Mouse (Mus musculus) forebrain, postnatal 0 days (tissue): Measurements from ENCODE around the gene Rbbp6. TPM values are rescaled to one million over a fixed set of nuclear protein-coding genes. Genes with fewer than 3 reads are reported as not detected.

Experiments
- ATAC-seq: fragments of 200-750 bp; cut with Nextera tagmentation; 2 replicates; pipeline ENCODE4 v1.8.0; 2017; ENCODE audit warnings: mild to moderate bottlenecking, moderate library complexity
- DNase-seq: peaks from one replicate; pipeline ENCODE4 v3.0.0-alpha.2; 2015
- H3K27ac ChIP-seq: fragments of 300-500 bp; sonication (generic); 2 replicates; pipeline ENCODE4 v1.5.1; 2014; ENCODE audit warnings: low read depth, mild to moderate bottlenecking, antibody characterized with exemption, low read length, moderate library complexity, mixed read lengths
- H3K27me3 ChIP-seq: fragments of 300-500 bp; sonication (generic); 2 replicates; pipeline ENCODE4 v1.6.1; 2014; ENCODE audit warnings: mild to moderate bottlenecking, low read length, mixed read lengths; ENCODE audit not compliant: insufficient read depth
- H3K36me3 ChIP-seq: fragments of 300-500 bp; sonication (generic); 2 replicates; pipeline ENCODE4 v1.6.1; 2014; ENCODE audit warnings: mild to moderate bottlenecking, moderate library complexity; ENCODE audit not compliant: insufficient read depth
- H3K4me1 ChIP-seq: fragments of 300-500 bp; sonication (generic); 2 replicates; pipeline ENCODE4 v1.6.1; 2014; ENCODE audit warnings: antibody characterized with exemption; ENCODE audit not compliant: insufficient read depth
- H3K4me2 ChIP-seq: fragments of 300-500 bp; sonication (generic); 2 replicates; pipeline ENCODE4 v1.6.1; 2014; ENCODE audit warnings: low read depth, mild to moderate bottlenecking, moderate library complexity
- H3K4me3 ChIP-seq: fragments of 300-500 bp; sonication (generic); 2 replicates; pipeline ENCODE4 v1.5.1; 2014; ENCODE audit warnings: low read depth, low read length, mixed read lengths
- H3K9ac ChIP-seq: fragments of 300-500 bp; sonication (generic); 2 replicates; pipeline ENCODE4 v1.6.1; 2014; ENCODE audit warnings: mild to moderate bottlenecking
- H3K9me3 ChIP-seq: fragments of 300-500 bp; sonication (generic); 2 replicates; pipeline ENCODE4 v1.6.1; 2016; ENCODE audit warnings: low read length
- CTCF ChIP-seq: sonication (generic); IDR thresholded peaks from 2 replicates; pipeline ENCODE4 v1.5.1; 2016; ENCODE audit warnings: antibody characterized with exemption, control low read depth, low read depth
- WGBS: fragments of 180-500 bp; shearing (Covaris S2); extraction: QIAGEN DNeasy Blood & Tissue Kit; methylation state at CpG from one replicate; pipeline ENCODE4 v1.1.7; 2014; 5-methylcytosine and 5-hydroxymethylcytosine counted together
- polyA plus RNA-seq: library from polyadenylated mRNA; unstranded; fragments of >200 nt; fragmentation: Nextera tagmentation; extraction: Ambion mirVana; gene quantifications from 2 replicates; pipeline ENCODE4 v1.2.1, GENCODE M21; 2015
- total RNA-seq: library from RNA; depleted of rRNA; stranded (reverse); fragments of >200 nt; gene quantifications from 2 replicates; pipeline ENCODE4 v1.2.3, GENCODE M21; 2014

Rbbp6 gene
- total and polyA plus RNA-seq, 2 experiments from 2014 or later = 21.4 to 53.6 TPM

DNA sequence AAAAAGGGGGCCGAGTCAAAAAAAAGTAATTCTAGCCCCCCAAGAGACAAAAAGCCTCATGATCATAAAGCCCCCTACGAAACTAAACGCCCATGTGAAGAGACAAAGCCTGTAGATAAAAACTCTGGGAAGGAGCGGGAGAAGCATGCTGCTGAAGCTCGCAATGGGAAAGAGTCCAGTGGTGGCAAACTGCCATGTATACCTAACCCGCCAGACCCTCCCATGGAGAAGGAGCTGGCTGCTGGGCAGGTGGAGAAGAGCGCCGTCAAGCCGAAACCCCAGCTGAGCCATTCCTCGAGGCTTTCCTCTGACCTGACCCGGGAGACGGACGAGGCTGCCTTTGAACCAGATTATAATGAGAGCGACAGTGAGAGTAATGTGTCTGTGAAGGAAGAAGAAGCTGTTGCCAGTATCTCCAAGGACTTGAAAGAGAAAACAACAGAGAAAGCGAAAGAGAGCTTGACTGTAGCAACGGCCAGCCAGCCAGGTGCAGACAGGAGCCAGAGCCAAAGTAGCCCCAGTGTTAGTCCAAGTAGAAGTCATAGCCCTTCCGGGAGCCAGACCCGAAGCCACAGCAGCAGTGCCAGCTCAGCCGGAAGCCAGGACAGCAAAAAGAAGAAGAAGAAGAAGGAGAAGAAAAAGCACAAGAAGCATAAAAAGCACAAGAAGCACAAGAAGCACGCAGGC is 36.0 kb downstream of the Rbbp6 start:
- Histone ChIP-seq H3K4me3 (no peak overlapping the region), H3K9ac (no peak overlapping the region), H3K27me3 (no peaks in the 10 kb centered on the region), H3K36me3 (peaks cover 57% of the 10 kb centered on the region), H3K9me3 (no peaks in the 10 kb centered on the region), H3K4me1 (no peaks in the 10 kb centered on the region), H3K4me2 (no peak overlapping the region), H3K27ac (0 out of 2 replicates have a peak overlapping the region, but pooled peaks have one; percentile 15)
- WGBS = 63% methylated on average over 20 of the region's 20 CpGs
- no peak for TF ChIP-seq CTCF
- DNase-seq (no peak), ATAC-seq (no peak)

DNA sequence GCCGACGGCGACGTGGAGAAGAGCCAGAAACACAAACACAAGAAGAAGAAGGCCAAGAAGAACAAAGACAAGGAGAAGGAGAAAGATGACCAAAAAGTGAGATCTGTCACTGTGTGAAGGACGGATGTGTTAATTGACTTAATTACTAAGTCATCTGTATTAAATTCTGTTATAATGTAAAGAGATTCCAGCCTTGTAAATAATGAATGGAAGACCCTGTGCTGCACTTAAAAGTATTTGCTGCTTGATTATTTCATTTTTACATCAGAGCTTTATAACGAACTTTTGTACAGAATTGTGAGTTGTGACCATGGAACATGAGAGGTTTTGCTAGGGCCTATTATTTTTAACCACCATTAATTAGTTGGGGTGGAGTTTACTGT is 36.5 kb downstream of the Rbbp6 start:
- H3K27me3 ChIP-seq = no peaks in the 10 kb centered on the region
- H3K4me3 ChIP-seq = no peak overlapping the region
- 70% methylated on average over 6 of the region's 6 CpGs for WGBS
- H3K9ac ChIP-seq = no peak overlapping the region
- no peak for ATAC-seq
- no peak overlapping the region for H3K27ac ChIP-seq
- no peaks in the 10 kb centered on the region for H3K9me3 ChIP-seq
- no peak for DNase-seq
- no peaks in the 10 kb centered on the region for H3K4me1 ChIP-seq
- no peak for TF ChIP-seq CTCF
- peaks cover 51% of the 10 kb centered on the region for H3K36me3 ChIP-seq
- H3K4me2 ChIP-seq = no peak overlapping the region

DNA sequence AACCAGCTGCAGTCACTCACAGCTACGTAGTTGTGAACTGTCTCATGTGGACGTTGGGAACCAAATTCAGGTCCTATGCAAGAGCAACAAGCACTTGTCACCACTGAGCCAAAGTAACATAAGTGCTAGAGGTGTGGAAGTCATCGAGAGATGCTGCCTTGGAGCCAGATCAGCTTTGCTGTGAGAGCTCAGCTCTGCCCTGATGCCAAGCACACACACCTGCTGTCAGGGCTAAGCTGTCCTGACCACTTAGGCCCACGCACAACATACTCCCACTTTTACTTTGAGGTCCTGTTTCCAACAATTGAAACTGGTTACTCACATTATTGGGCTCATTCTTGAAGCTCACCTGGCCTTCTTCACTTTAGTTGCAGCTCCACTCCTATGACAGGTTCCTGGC is 37.7 kb downstream of the Rbbp6 start:
- 87% methylated on average over 4 of the region's 4 CpGs for WGBS
- DNase-seq (no peak), ATAC-seq (no peak)
- no peak overlapping the region for H3K4me3 ChIP-seq
- TF ChIP-seq CTCF = no peak
- no peaks in the 10 kb centered on the region for H3K9me3 ChIP-seq
- H3K36me3 ChIP-seq = peaks cover 50% of the 10 kb centered on the region
- no peak overlapping the region for H3K9ac ChIP-seq
- H3K4me1 ChIP-seq = no peaks in the 10 kb centered on the region
- no peak overlapping the region for H3K27ac ChIP-seq
- no peak overlapping the region for H3K4me2 ChIP-seq
- no peaks in the 10 kb centered on the region for H3K27me3 ChIP-seq

DNA sequence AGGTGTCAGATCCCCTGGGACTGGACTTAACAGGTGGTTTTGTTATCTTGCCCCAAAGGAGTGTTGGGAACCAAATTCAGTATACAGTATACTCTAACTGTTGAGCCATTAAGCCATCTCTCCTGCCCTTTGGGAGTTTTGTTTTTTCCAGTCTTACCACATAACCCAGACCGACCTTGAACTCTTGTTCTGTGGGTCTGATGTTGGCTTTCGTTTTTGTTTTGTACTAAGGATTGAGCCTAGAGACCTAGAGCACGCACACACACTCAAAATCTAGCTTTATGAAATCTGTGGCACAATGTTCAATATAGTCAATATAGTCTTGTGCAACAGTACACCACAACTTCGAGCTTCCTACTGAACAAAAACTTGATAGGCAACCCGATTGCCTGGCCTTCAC is 39.0 kb downstream of the Rbbp6 start:
- peaks cover 38% of the 10 kb centered on the region for H3K36me3 ChIP-seq
- DNase-seq (no peak), ATAC-seq (no peak)
- H3K27me3 ChIP-seq = no peaks in the 10 kb centered on the region
- H3K9ac ChIP-seq = no peak overlapping the region
- H3K27ac ChIP-seq = no peak overlapping the region
- no peak for TF ChIP-seq CTCF
- H3K4me1 ChIP-seq = no peaks in the 10 kb centered on the region
- H3K4me2 ChIP-seq = no peak overlapping the region
- no peaks in the 10 kb centered on the region for H3K9me3 ChIP-seq
- no peak overlapping the region for H3K4me3 ChIP-seq
- WGBS = 95% methylated on average over 5 of the region's 5 CpGs

DNA sequence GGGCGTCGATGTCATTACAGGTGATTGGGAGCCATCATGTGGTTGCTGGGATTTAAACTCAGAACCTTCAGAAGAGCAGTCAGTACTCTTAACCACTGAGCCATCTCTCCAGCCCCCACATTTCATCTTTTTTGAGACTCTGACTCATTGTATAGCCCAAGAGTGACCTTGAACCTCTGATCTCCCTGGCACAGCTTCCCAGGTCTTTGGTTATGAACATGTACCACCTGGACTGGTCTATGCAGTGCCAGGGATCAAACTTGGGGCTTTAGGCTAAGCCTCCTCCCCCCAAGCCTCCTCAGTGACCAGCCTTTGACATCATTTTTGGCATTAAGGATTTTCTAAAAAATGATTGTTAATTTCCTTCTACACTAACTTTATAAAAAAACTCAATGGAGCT is 40.8 kb downstream of the Rbbp6 start:
- Histone ChIP-seq H3K4me2 (no peak overlapping the region), H3K4me3 (no peak overlapping the region), H3K4me1 (no peaks in the 10 kb centered on the region), H3K9ac (no peak overlapping the region), H3K9me3 (no peaks in the 10 kb centered on the region), H3K27me3 (no peaks in the 10 kb centered on the region), H3K36me3 (peaks cover 22% of the 10 kb centered on the region), H3K27ac (no peak overlapping the region)
- TF ChIP-seq CTCF = no peak
- 91% methylated on average over 2 of the region's 2 CpGs for WGBS
- DNase-seq (no peak), ATAC-seq (no peak)

DNA sequence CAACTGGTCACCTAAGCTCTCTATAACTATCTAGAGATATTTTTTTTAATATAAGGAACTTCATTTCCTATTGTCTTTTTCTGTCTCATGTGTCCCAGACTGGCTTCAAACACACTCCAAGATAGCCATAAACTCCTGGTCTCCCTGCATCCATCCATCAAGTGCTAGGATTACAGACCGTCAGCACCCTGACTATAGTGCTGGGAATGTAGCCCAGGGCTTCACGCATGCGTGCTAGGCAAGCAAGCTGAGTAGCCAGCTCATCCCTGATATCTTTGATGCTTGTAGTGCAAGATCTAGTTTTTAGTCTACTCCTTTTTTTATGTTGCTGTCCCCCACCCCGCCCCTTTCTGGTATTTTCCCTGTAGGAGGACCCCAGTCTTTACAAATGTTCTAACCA is 42.3 kb downstream of the Rbbp6 start:
- Histone ChIP-seq H3K9ac (no peak overlapping the region), H3K36me3 (peaks cover 15% of the 10 kb centered on the region; the same call in 1 of the 2 replicates), H3K27me3 (no peaks in the 10 kb centered on the region), H3K4me1 (no peaks in the 10 kb centered on the region), H3K4me2 (no peak overlapping the region), H3K9me3 (no peaks in the 10 kb centered on the region), H3K27ac (no peak overlapping the region), H3K4me3 (no peak overlapping the region)
- TF ChIP-seq CTCF = no peak
- ATAC-seq (no peak), DNase-seq (no peak)
- 82% methylated on average over 4 of the region's 4 CpGs for WGBS

DNA sequence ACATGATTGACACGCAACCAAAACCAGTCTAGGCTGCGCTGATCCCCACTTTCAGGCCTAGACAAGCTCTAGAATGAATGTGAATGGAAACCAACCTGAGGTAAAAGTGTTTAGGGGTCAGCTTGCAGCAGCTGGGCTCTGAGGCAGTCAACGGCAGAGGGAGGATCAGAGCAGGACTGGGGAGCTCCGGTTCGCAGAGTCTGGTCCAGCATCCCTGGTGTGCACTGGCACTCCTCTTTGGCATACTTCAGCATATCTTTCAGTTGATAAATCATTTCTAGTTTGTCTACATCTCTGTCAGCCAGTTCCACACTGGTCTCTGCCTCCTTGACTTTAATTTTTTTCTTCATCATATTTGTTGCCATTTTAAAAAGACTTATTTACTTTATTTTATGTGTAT is 48.0 kb downstream of the Rbbp6 start:
- no peak for TF ChIP-seq CTCF
- 77% methylated on average over 5 of the region's 5 CpGs for WGBS

More for the DNA sequence above, 48.0 kb downstream of the Rbbp6 start:
- DNase-seq = no peak
- H3K36me3 ChIP-seq = no peaks in the 10 kb centered on the region
- no peak overlapping the region for H3K4me3 ChIP-seq
- H3K9me3 ChIP-seq = no peaks in the 10 kb centered on the region
- ATAC-seq = no peak
- H3K27me3 ChIP-seq = no peaks in the 10 kb centered on the region
- no peak overlapping the region for H3K9ac ChIP-seq
- H3K4me1 ChIP-seq = no peaks in the 10 kb centered on the region
- no peak overlapping the region for H3K27ac ChIP-seq
- H3K4me2 ChIP-seq = no peak overlapping the region
